ENCODE assay signal across 8 mouse cellular contexts in the genomic region with DNA sequence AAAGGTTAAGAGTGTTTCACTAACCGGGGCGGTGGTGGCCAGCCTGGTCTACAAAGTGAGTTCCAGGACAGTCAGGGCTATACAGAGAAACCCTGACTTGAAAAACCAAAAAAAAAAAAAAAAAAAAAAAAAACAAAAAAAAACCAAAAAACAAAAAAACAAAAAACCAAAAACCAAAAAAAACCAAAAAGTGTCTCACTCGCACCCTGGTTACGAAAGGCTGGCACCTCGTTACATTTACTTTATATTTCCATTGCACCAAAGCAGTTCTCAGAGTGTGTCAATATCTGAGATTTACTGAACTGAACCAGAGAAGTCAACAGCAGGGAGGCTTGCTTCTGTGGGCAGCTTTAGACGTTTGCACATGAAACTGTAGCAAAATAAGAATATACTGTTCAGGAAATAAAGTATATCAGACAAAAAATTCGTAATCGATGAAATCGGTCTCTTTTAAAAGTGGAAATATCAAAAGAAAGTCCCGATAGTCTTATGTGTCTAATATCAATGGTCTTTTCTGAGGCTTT. TPM values are rescaled to one million over a fixed set of nuclear protein-coding genes. Genes with fewer than 3 reads are reported as not detected.
DNase-seq lines count a peak whose midpoint lies in the region; ATAC-seq and TF ChIP-seq lines count a peak whose summit lies in the region.

No protein-coding gene starts in this region.

- DNase-seq in heart, postnatal 36 days: no peak
- DNase-seq in G1E (ENCODE audit: low spot score): no peak
- DNase-seq in heart, postnatal 0 days (ENCODE audit: low spot score): peak; percentile 11
- no peak for DNase-seq in spleen, adult 12 weeks (ENCODE audit: low spot score)
- no peak for DNase-seq in kidney, adult 18-20 months

- 40% methylated on average over 10 of the region's 10 CpGs for WGBS in heart, embryonic 14.5 days
- 37% methylated on average over 10 of the region's 10 CpGs for WGBS in heart, postnatal 0 days
- WGBS in macrophage (ENCODE audit: missing documents): 15% methylated on average over 8 of the region's 10 CpGs

- H3K9ac ChIP-seq in heart, embryonic 14.5 days (ENCODE audit: low read length): peak overlapping the region; percentile 97
- H3K9ac ChIP-seq in heart, postnatal 0 days (replicated peaks; ENCODE audit: low read depth, low read length): 0 out of 2 replicates have a peak overlapping the region, but pooled peaks have one; percentile 95

- intact Hi-C loops in heart, postnatal 36 days (cut with DNase I): loop anchor here (5.0 kb wide), 1 partner anchor 110 kb away; the partner anchor contains the start of gene Endov

- H3K4me1 ChIP-seq in heart, embryonic 14.5 days (ENCODE audit: control insufficient read depth in 2 of 2, insufficient read depth in 2 of 2, low read length in 2 of 2): peaks cover 2 to 11% of the 10 kb centered on the region in 2 experiments; a peak in 3 of 4 replicates
- peaks cover 18% of the 10 kb centered on the region for H3K4me1 ChIP-seq in G1E (ENCODE audit: insufficient read depth, low read depth, low read length)
- peaks cover 11% of the 10 kb centered on the region for H3K4me1 ChIP-seq in heart, postnatal 0 days (ENCODE audit: control insufficient read depth, insufficient read depth)

- TF ChIP-seq CTCF in G1E (IDR thresholded peaks at IDR 0.05; ENCODE audit: low read depth, low read length): no peak
- TF ChIP-seq CTCF in heart, postnatal 0 days (IDR thresholded peaks at IDR 0.05; ENCODE audit: low read depth): no peak

- peaks cover 38% of the 10 kb centered on the region for H3K79me2 ChIP-seq in macrophage (ENCODE audit: inconsistent target)

- TF ChIP-seq EP300 in heart, postnatal 0 days (IDR thresholded peaks at IDR 0.05; ENCODE audit: low read depth): no peak

- H3K4me2 ChIP-seq in heart, embryonic 14.5 days (ENCODE audit: low read length): peak overlapping the region; percentile 56
- peak overlapping the region; percentile 89 for H3K4me2 ChIP-seq in heart, postnatal 0 days (ENCODE audit: low read depth, low read length)

- H3K27me3 ChIP-seq in heart, embryonic 14.5 days (ENCODE audit: control insufficient read depth, insufficient read depth, low read length): no peaks in the 10 kb centered on the region
- peaks cover 14% of the 10 kb centered on the region for H3K27me3 ChIP-seq in G1E (ENCODE audit: insufficient read depth, low read length)
- no peaks in the 10 kb centered on the region for H3K27me3 ChIP-seq in heart, postnatal 0 days (ENCODE audit: control insufficient read depth, insufficient read depth, low read length)

- H3K4me3 ChIP-seq in heart, embryonic 14.5 days (ENCODE audit: control insufficient read depth in 1 of 2, insufficient read depth in 1 of 2, low read depth in 1 of 2, low read length in 2 of 2): peak overlapping the region in 1 of 2 experiments; percentile 99; a peak in 2 of 4 replicates
- H3K4me3 ChIP-seq in G1E (ENCODE audit: low read depth, low read length) (peak overlapping the region; percentile 98), macrophage (ENCODE audit: inconsistent target) (peak overlapping the region; percentile 46)
- H3K4me3 ChIP-seq in heart, postnatal 0 days (ENCODE audit: low read depth, low read length): peak overlapping the region; percentile 89

- no peak overlapping the region for H3K27ac ChIP-seq in heart, embryonic 14.5 days (replicated peaks in 1 of 2; ENCODE audit: control insufficient read depth in 1 of 2, insufficient read depth in 1 of 2, low read depth in 2 of 2, low read length in 2 of 2)
- 0 out of 2 replicates have a peak overlapping the region, but pooled peaks have one; percentile 57 for H3K27ac ChIP-seq in heart, postnatal 0 days (ENCODE audit: low read depth)
- peak overlapping the region; percentile 34 for H3K27ac ChIP-seq in macrophage

- no peaks in the 10 kb centered on the region for H3K9me3 ChIP-seq in heart, embryonic 14.5 days (ENCODE audit: control insufficient read depth, low read length)
- 0 out of 2 replicates have a peak, but pooled peaks cover 5% of the 10 kb centered on the region for H3K9me3 ChIP-seq in G1E (replicated peaks)
- no peaks in the 10 kb centered on the region for H3K9me3 ChIP-seq in heart, postnatal 0 days (replicated peaks; ENCODE audit: control insufficient read depth, low read length)

- peaks cover 8% of the 10 kb centered on the region for H3K36me3 ChIP-seq in heart, embryonic 14.5 days (ENCODE audit: control insufficient read depth, insufficient read depth, low read length)
- H3K36me3 ChIP-seq in G1E (replicated peaks) (peaks cover 18% of the 10 kb centered on the region), macrophage (ENCODE audit: inconsistent target) (no peaks in the 10 kb centered on the region)
- no peaks in the 10 kb centered on the region for H3K36me3 ChIP-seq in heart, postnatal 0 days (replicated peaks; ENCODE audit: control insufficient read depth, insufficient read depth, low read length)

- ATAC-seq in heart, embryonic 14.5 days (ENCODE audit: insufficient number of reproducible peaks, insufficient read depth, low FRiP score, low read depth): no peak
- ATAC-seq in G1E (ENCODE audit: extremely low read depth, insufficient number of reproducible peaks, low FRiP score, poor library complexity, severe bottlenecking): no peak
- ATAC-seq in heart, postnatal 0 days (ENCODE audit: insufficient read depth, low read depth): no peak
- no peak for ATAC-seq in granulocyte monocyte progenitor cell, adult 5-6 weeks (replicated peaks; ENCODE audit: poor library complexity, severe bottlenecking)

RNA-seq across cellular contexts. Expression of gene Rptor, which starts 0.5 kb away (rescaled TPM):
- 11.2 TPM in 2 replicates for polyA plus RNA-seq in heart, embryonic 14.5 days (2014; fragmentation: Nextera tagmentation; extraction: Ambion mirVana)
- 10 to 100 TPM; 34.8 to 36.0 TPM for total RNA-seq in heart, postnatal 36 days (2021)
- total RNA-seq in G1E (2014; fragmentation: Nextera tagmentation) (44.2 and 46.5 TPM in 2 replicates), G1E (2017) (16.8 and 17.9 TPM in 2 replicates)
- polyA plus RNA-seq in G1E (2012) (51.9 and 57.9 TPM in 2 replicates), macrophage (2018) (17.7 to 33.8 TPM (median 18.6 TPM) in 3 replicates)
- total RNA-seq in heart, postnatal 0 days (2014; rRNA removed; ENCODE audit: low replicate concordance): 33.9 and 39.8 TPM in 2 replicates
- polyA plus RNA-seq in heart, postnatal 0 days (2015; fragmentation: Nextera tagmentation; extraction: Ambion mirVana): 4.8 and 4.9 TPM in 2 replicates
- total RNA-seq in macrophage (2018; cell fraction: chromatin; rRNA removed): 100 to 1,000 TPM; 133 to 246 (median 165) TPM
- 10 to 100 TPM; 18.7 to 36.7 (median 26.5) TPM for total RNA-seq in macrophage (2018; cell fraction: cytosol; rRNA removed)
- total RNA-seq in macrophage (2018; cell fraction: nucleus; rRNA removed): 100 to 1,000 TPM in 7 of 26 experiments, 10 to 100 TPM in 19; 49.3 to 156 (median 78.6) TPM
- total RNA-seq in granulocyte monocyte progenitor cell, adult 5-6 weeks (2014; fragmentation: Nextera tagmentation): 23.8 and 33.0 TPM in 2 replicates
- total RNA-seq in granulocyte monocyte progenitor cell, adult 5-6 weeks (2017): 13.7 and 20.9 TPM in 2 replicates

RNA-seq across cellular contexts. Expression of gene Nptx1, which starts 54.7 kb away (rescaled TPM):
- 0.81 and 0.89 TPM in 2 replicates for polyA plus RNA-seq in heart, embryonic 14.5 days (2014; fragmentation: Nextera tagmentation; extraction: Ambion mirVana)
- under 1 TPM; 0.25 to 0.27 TPM for total RNA-seq in heart, postnatal 36 days (2021)
- total RNA-seq in G1E (2014; fragmentation: Nextera tagmentation) (not detected in 2 replicates), G1E (2017) (0.11 TPM in 1 of 2 replicates, not detected in the other)
- polyA plus RNA-seq in G1E (2012) (not detected in 2 replicates), macrophage (2018) (0.11 to 6.8 TPM (median 0.20 TPM) in 3 replicates)
- 0.81 and 1.6 TPM in 2 replicates for total RNA-seq in heart, postnatal 0 days (2014; rRNA removed; ENCODE audit: low replicate concordance)
- 0.23 TPM in 2 replicates for polyA plus RNA-seq in heart, postnatal 0 days (2015; fragmentation: Nextera tagmentation; extraction: Ambion mirVana)
- 1 to 10 TPM in 2 of 26 experiments, under 1 TPM in 10, not detected in 14; 0.13 to 2.5 (median 0.26) TPM for total RNA-seq in macrophage (2018; cell fraction: chromatin; rRNA removed)
- 1 to 10 TPM in 4 of 26 experiments, under 1 TPM in 12, not detected in 10; 0.03 to 1.3 (median 0.53) TPM for total RNA-seq in macrophage (2018; cell fraction: cytosol; rRNA removed)
- total RNA-seq in macrophage (2018; cell fraction: nucleus; rRNA removed): 10 to 100 TPM in 1 of 26 experiments, under 1 TPM in 11, not detected in 14; 0.15 to 13.6 (median 0.48) TPM
- total RNA-seq in granulocyte monocyte progenitor cell, adult 5-6 weeks (2014; fragmentation: Nextera tagmentation): not detected in 2 replicates
- not detected in 2 replicates for total RNA-seq in granulocyte monocyte progenitor cell, adult 5-6 weeks (2017)

Comparison
In these comparisons a context has a peak if more than half of its experiments do, and no peak if none do; other contexts are left out.
1. H3K27ac ChIP-seq: peak in heart, postnatal 0 days (single experiment) and macrophage (single experiment); none in heart, embryonic 14.5 days (0 of 2).